Mouse (Mus musculus) MEL (cell line): ENCODE data around the gene Psmb9.

ENCODE experiments used
- CTCF ChIP-seq, 3 experiments: IDR thresholded peaks in 2 of 3; conservative IDR thresholded peaks in 1 of 3; 2 replicates each; pipeline ENCODE4 v1.5.1; 2011 to 2012; ENCODE audit warnings: low read length in 3 of 3, low read depth in 2 of 3, mild to moderate bottlenecking in 2 of 3, improper control_type of control experiment in 1 of 3, inconsistent platforms in 1 of 3, mixed read lengths in 1 of 3, moderate library complexity in 1 of 3; ENCODE audit not compliant: control insufficient read depth in 1 of 3, insufficient read depth in 1 of 3, poor library complexity in 1 of 3, severe bottlenecking in 1 of 3
- GABPA ChIP-seq: IDR thresholded peaks from 2 replicates; pipeline ENCODE4 v1.6.1; 2012; ENCODE audit warnings: low read depth, mild to moderate bottlenecking, inconsistent platforms, low read length, improper control_type of control experiment, moderate library complexity
- RAD21 ChIP-seq: IDR thresholded peaks from 2 replicates; pipeline ENCODE4 v1.6.1; 2011; ENCODE audit warnings: mild to moderate bottlenecking, low read depth, low read length, improper control_type of control experiment
- ZC3H11A ChIP-seq: IDR thresholded peaks from 2 replicates; pipeline ENCODE4 v1.6.1; 2012; ENCODE audit warnings: low read depth, mild to moderate bottlenecking, inconsistent platforms, low read length, improper control_type of control experiment

DNA sequence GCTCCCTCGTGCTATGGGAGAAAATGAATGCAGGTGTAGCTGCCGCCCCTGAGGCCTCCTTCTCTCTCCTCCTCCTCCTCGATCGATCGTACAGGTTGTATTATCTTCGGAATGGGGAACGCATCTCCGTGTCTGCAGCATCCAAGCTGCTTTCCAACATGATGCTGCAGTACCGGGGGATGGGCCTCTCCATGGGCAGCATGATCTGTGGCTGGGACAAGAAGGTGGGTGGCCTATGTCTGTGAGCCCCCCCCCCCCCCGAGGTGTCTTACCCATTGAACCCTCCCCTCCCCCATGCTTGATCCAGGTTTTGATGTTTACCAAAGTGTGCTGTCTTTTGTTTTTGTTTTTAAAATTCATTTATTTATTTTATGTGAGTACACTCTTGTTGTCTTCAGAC is 12.5 kb upstream of the Psmb9 start:
- TF ChIP-seq RAD21, result no peak
- no peak for TF ChIP-seq CTCF (IDR thresholded peaks at IDR 0.05 in 2 of 3, conservative IDR thresholded peaks at IDR 0.05 in 1 of 3; ENCODE audit: control insufficient read depth in 1 of 3, insufficient read depth in 1 of 3, low read depth in 2 of 3, low read length in 3 of 3, poor library complexity in 1 of 3, severe bottlenecking in 1 of 3)
- no peak for TF ChIP-seq GABPA
- TF ChIP-seq ZC3H11A, result no peak
